Mouse (Mus musculus): ENCODE measurements around the gene Arhgap19.
"Not testable (repeated sequence)": the region's sequence is repeated elsewhere in the genome, so short reads cannot be mapped to it uniquely, and the experiment has no call there.

The Arhgap19 gene

GRCm38 (mm10) chr19:41801742-41802369, at the start of gene Arhgap19:
Gene Arhgap19 (minus strand): TSS chr19:41802047.
- H3K27me3 ChIP-seq (ENCODE audit: insufficient read depth, low read length): no peaks in the 10 kb centered on the region

GRCm38 (mm10) chr19:41850719-41851543, 49.1 kb upstream of the Arhgap19 start:
- Histone ChIP-seq H3K27me3 (ENCODE audit: insufficient read depth, low read length) (peaks cover 12% of the 10 kb centered on the region), H3K36me3 (ENCODE audit: insufficient read depth, low read length) (peaks cover 5% of the 10 kb centered on the region; the same call in 1 of the 2 replicates), H3K9me3 (ENCODE audit: low read length) (no peaks in the 10 kb centered on the region), H3K4me3 (replicated peaks; ENCODE audit: low read length) (peak overlapping the region; percentile 62), H3K4me1 (replicated peaks; ENCODE audit: low read depth, low read length) (peaks cover 71% of the 10 kb centered on the region)
- TF ChIP-seq POU5F1 (IDR thresholded peaks at IDR 0.05; ENCODE audit: borderline replicate concordance, low read length): no peak
- peak; percentile 87 for TF ChIP-seq NANOG (IDR thresholded peaks at IDR 0.05; ENCODE audit: borderline replicate concordance, low read length)

More at GRCm38 (mm10) chr19:41801742-41802369, at the start of gene Arhgap19:
- H3K4me3 ChIP-seq (replicated peaks; ENCODE audit: low read length): peak within 1 kb of the TSS; percentile 100
- peaks cover 16% of the 10 kb centered on the region for H3K36me3 ChIP-seq (ENCODE audit: insufficient read depth, low read length)
- TF ChIP-seq POU5F1 (IDR thresholded peaks at IDR 0.05; ENCODE audit: borderline replicate concordance, low read length) (no peak), NANOG (IDR thresholded peaks at IDR 0.05; ENCODE audit: borderline replicate concordance, low read length) (no peak), CTCF (conservative IDR thresholded peaks at IDR 0.05; ENCODE audit: low read length) (no peak)
- H3K9me3 ChIP-seq (ENCODE audit: low read length): peaks cover 7% of the 10 kb centered on the region
- peaks cover 39% of the 10 kb centered on the region for H3K4me1 ChIP-seq (replicated peaks; ENCODE audit: low read depth, low read length)

- Histone ChIP-seq H3K4me3 (replicated peaks; ENCODE audit: low read length) (peak overlapping the region; percentile 41; the same call in 1 of the 2 replicates), H3K9me3 (ENCODE audit: low read length) (no peaks in the 10 kb centered on the region), H3K4me1 (replicated peaks; ENCODE audit: low read depth, low read length) (peaks cover 75% of the 10 kb centered on the region), H3K27me3 (ENCODE audit: insufficient read depth, low read length) (peaks cover 19% of the 10 kb centered on the region), H3K36me3 (ENCODE audit: insufficient read depth, low read length) (peaks cover 9% of the 10 kb centered on the region; the same call in 1 of the 2 replicates)
- TF ChIP-seq CTCF (conservative IDR thresholded peaks at IDR 0.05; ENCODE audit: low read length) (no peak), POU5F1 (IDR thresholded peaks at IDR 0.05; ENCODE audit: borderline replicate concordance, low read length) (no peak), NANOG (IDR thresholded peaks at IDR 0.05; ENCODE audit: borderline replicate concordance, low read length) (no peak)
These were observed 48.3 kb upstream of the Arhgap19 start for GRCm38 (mm10) chr19:41850021-41850718.

- Histone ChIP-seq H3K4me1 (replicated peaks; ENCODE audit: low read depth, low read length) (peaks cover 64% of the 10 kb centered on the region), H3K9me3 (ENCODE audit: low read length) (no peaks in the 10 kb centered on the region), H3K4me3 (replicated peaks; ENCODE audit: low read length) (peak within 1 kb of the TSS; percentile 93), H3K27me3 (ENCODE audit: insufficient read depth, low read length) (peaks cover 22% of the 10 kb centered on the region), H3K36me3 (ENCODE audit: insufficient read depth, low read length) (peaks cover 11% of the 10 kb centered on the region; the same call in 1 of the 2 replicates)
- no peak for TF ChIP-seq POU5F1 (IDR thresholded peaks at IDR 0.05; ENCODE audit: borderline replicate concordance, low read length)
These were observed 46.4 kb upstream of the Arhgap19 start, which contains the start of gene Frat2 for GRCm38 (mm10) chr19:41847992-41848851. Gene Frat2 (minus strand): TSS chr19:41848132.

- not testable (repeated sequence) for H3K9me3 ChIP-seq (ENCODE audit: low read length)
- Histone ChIP-seq H3K36me3 (ENCODE audit: insufficient read depth, low read length) (peaks cover 11% of the 10 kb centered on the region; the same call in 1 of the 2 replicates), H3K4me1 (replicated peaks; ENCODE audit: low read depth, low read length) (peaks cover 58% of the 10 kb centered on the region), H3K27me3 (ENCODE audit: insufficient read depth, low read length) (peaks cover 27% of the 10 kb centered on the region), H3K4me3 (replicated peaks; ENCODE audit: low read length) (peak overlapping the region; percentile 93)
These were observed 45.8 kb upstream of the Arhgap19 start for GRCm38 (mm10) chr19:41847614-41847991.

- Histone ChIP-seq H3K4me3 (replicated peaks; ENCODE audit: low read length) (peak overlapping the region; percentile 93), H3K4me1 (replicated peaks; ENCODE audit: low read depth, low read length) (peaks cover 54% of the 10 kb centered on the region), H3K36me3 (ENCODE audit: insufficient read depth, low read length) (peaks cover 11% of the 10 kb centered on the region; the same call in 1 of the 2 replicates), H3K9me3 (ENCODE audit: low read length) (no peaks in the 10 kb centered on the region), H3K27me3 (ENCODE audit: insufficient read depth, low read length) (peaks cover 28% of the 10 kb centered on the region)
- no peak for TF ChIP-seq NANOG (IDR thresholded peaks at IDR 0.05; ENCODE audit: borderline replicate concordance, low read length)
- no peak for TF ChIP-seq POU5F1 (IDR thresholded peaks at IDR 0.05; ENCODE audit: borderline replicate concordance, low read length)
- no peak for TF ChIP-seq CTCF (conservative IDR thresholded peaks at IDR 0.05; ENCODE audit: low read length)
These were observed 45.3 kb upstream of the Arhgap19 start for GRCm38 (mm10) chr19:41847091-41847581.

GRCm38 (mm10) chr19:41846366-41847090, 44.7 kb upstream of the Arhgap19 start:
- no peak for TF ChIP-seq NANOG (IDR thresholded peaks at IDR 0.05; ENCODE audit: borderline replicate concordance, low read length)
- TF ChIP-seq POU5F1 (IDR thresholded peaks at IDR 0.05; ENCODE audit: borderline replicate concordance, low read length): no peak
- no peak for TF ChIP-seq CTCF (conservative IDR thresholded peaks at IDR 0.05; ENCODE audit: low read length)
- peaks cover 32% of the 10 kb centered on the region for H3K27me3 ChIP-seq (ENCODE audit: insufficient read depth, low read length)
- peaks cover 49% of the 10 kb centered on the region for H3K4me1 ChIP-seq (replicated peaks; ENCODE audit: low read depth, low read length)
- H3K36me3 ChIP-seq (ENCODE audit: insufficient read depth, low read length): peaks cover 11% of the 10 kb centered on the region; the same call in 1 of the 2 replicates
- peak overlapping the region; percentile 93 for H3K4me3 ChIP-seq (replicated peaks; ENCODE audit: low read length)
- H3K9me3 ChIP-seq (ENCODE audit: low read length): no peaks in the 10 kb centered on the region
